Mouse (Mus musculus): ENCODE measurements around the gene Tmem189. TPM values are rescaled to one million over a fixed set of nuclear protein-coding genes. Genes with fewer than 3 reads are reported as not detected.

The Tmem189 gene
- total and polyA plus RNA-seq, 3 experiments: 29.9 to 77.3 (median 30.1) TPM

Small RNAs within 50 kb of the gene (microRNA-seq; reads per million reads assigned to microRNA genes)
- gene Gm22355: 0 reads per million in 2 experiments

Other genes starting within 250 kb of the Tmem189 start
- 10 to 100 TPM; 75.2 to 78.4 TPM for gene Rnf114, start 197.2 kb downstream of the Tmem189 start, total RNA-seq (2021)
- gene Rnf114, start 197.2 kb downstream of the Tmem189 start, polyA plus RNA-seq (2012; rRNA removed): 64.2 and 70.8 TPM in 2 replicates
- gene Spata2, start 196.9 kb downstream of the Tmem189 start, total RNA-seq (2021): 10 to 100 TPM; 33.1 to 35.1 TPM
- gene Spata2, start 196.9 kb downstream of the Tmem189 start, polyA plus RNA-seq (2012; rRNA removed): 29.0 and 30.8 TPM in 2 replicates
- 10 to 100 TPM in 1 of 2 experiments, 1 to 10 TPM in 1; 6.7 to 10.1 TPM for gene Snai1, start 151.6 kb downstream of the Tmem189 start, total RNA-seq (2021)
- 45.2 and 45.3 TPM in 2 replicates for gene Snai1, start 151.6 kb downstream of the Tmem189 start, polyA plus RNA-seq (2012; rRNA removed)
- 100 to 1,000 TPM; 191 to 208 TPM for gene Ube2v1, start 57.7 kb downstream of the Tmem189 start, total RNA-seq (2021)
- gene Ube2v1, start 57.7 kb downstream of the Tmem189 start, polyA plus RNA-seq (2012; rRNA removed): 94.4 and 133 TPM in 2 replicates
- 10 to 100 TPM; 20.0 to 21.0 TPM for gene Gm20431, start 28.3 kb downstream of the Tmem189 start, total RNA-seq (2021)
- gene Gm20431, start 28.3 kb downstream of the Tmem189 start, polyA plus RNA-seq (2012; rRNA removed): 31.2 and 38.6 TPM in 2 replicates
- gene Cebpb, start 907 bp downstream of the Tmem189 start, total RNA-seq (2021): 100 to 1,000 TPM; 366 to 466 TPM
- 3,420 and 4,353 TPM in 2 replicates for gene Cebpb, start 907 bp downstream of the Tmem189 start, polyA plus RNA-seq (2012; rRNA removed)
- 10 to 100 TPM; 55.1 to 71.3 TPM for gene Ptpn1, start 242.2 kb upstream of the Tmem189 start, total RNA-seq (2021)
- 52.3 and 57.9 TPM in 2 replicates for gene Ptpn1, start 242.2 kb upstream of the Tmem189 start, polyA plus RNA-seq (2012; rRNA removed)

Data from adrenal gland, adult 2 months (tissue).